Comparison of ENCODE assay signal across 8 mouse cellular contexts in genomic region chr2:158204114-158204513, GRCm38 (mm10). TPM values are rescaled to one million over a fixed set of nuclear protein-coding genes. Genes with fewer than 3 reads are reported as not detected.
DNase-seq lines count a peak whose midpoint lies in the region; ATAC-seq and TF ChIP-seq lines count a peak whose summit lies in the region.

No protein-coding gene starts in this region.

- no peak overlapping the region for H3K9ac ChIP-seq in embryonic facial prominence, embryonic 14.5 days (ENCODE audit: low read depth, low read length)

- H3K27me3 ChIP-seq in embryonic facial prominence, embryonic 14.5 days (replicated peaks; ENCODE audit: control insufficient read depth, insufficient read depth, low read length) = no peaks in the 10 kb centered on the region

- peaks cover 6% of the 10 kb centered on the region; the same call in 1 of the 2 replicates for H3K36me3 ChIP-seq in embryonic facial prominence, embryonic 14.5 days (ENCODE audit: control insufficient read depth, insufficient read depth, low read length)

- peak; percentile 96 for TF ChIP-seq CTCF in bone marrow, adult 2 months (IDR thresholded peaks at IDR 0.05; ENCODE audit: control insufficient read depth, insufficient read depth, low read length)

- peak; percentile 71 for DNase-seq in ES-CJ7 (ENCODE audit: low read depth, low spot score)
- DNase-seq in embryonic facial prominence, embryonic 14.5 days (ENCODE audit: low spot score) = peak; percentile 68
- peak; percentile 35 for DNase-seq in heart, postnatal 25 days (ENCODE audit: low spot score)
- DNase-seq in layer of hippocampus, adult 9-10 months (ENCODE audit: low spot score) = peak; percentile 29
- DNase-seq in lung, postnatal 36 days = peak; percentile 85
- peak; percentile 74 to 88 for DNase-seq in right cerebral cortex, postnatal 10 days (ENCODE audit: low spot score in 2 of 2)
- DNase-seq in urinary bladder, postnatal 10 days (ENCODE audit: low spot score) = peak; percentile 66

- H3K27ac ChIP-seq in bone marrow, adult 2 months (ENCODE audit: control insufficient read depth, insufficient read depth, low read depth, low read length, poor library complexity) = no peak overlapping the region
- H3K27ac ChIP-seq in embryonic facial prominence, embryonic 14.5 days (replicated peaks; ENCODE audit: low read depth, low read length) = no peak overlapping the region

- no peak for TF ChIP-seq POLR2A in bone marrow, adult 2 months (IDR thresholded peaks at IDR 0.05; ENCODE audit: borderline replicate concordance, control insufficient read depth, low read depth, low read length)

- no peak for ATAC-seq in embryonic facial prominence, embryonic 14.5 days (ENCODE audit: low read depth)

- H3K9me3 ChIP-seq in embryonic facial prominence, embryonic 14.5 days (ENCODE audit: control insufficient read depth, low read length) = no peaks in the 10 kb centered on the region

- no peaks in the 10 kb centered on the region; the same call in 1 of the 2 replicates for H3K4me1 ChIP-seq in bone marrow, adult 2 months (ENCODE audit: control insufficient read depth, insufficient read depth, low read length)
- no peaks in the 10 kb centered on the region for H3K4me1 ChIP-seq in embryonic facial prominence, embryonic 14.5 days (ENCODE audit: control insufficient read depth, insufficient read depth, low read length)

- no peak overlapping the region for H3K4me2 ChIP-seq in embryonic facial prominence, embryonic 14.5 days (ENCODE audit: low read depth, low read length)

- intact Hi-C loops in heart, postnatal 25 days (cut with DNase I) = loop anchor here (1.0 to 5.0 kb wide), 4 partner anchors 97 to 597 kb away; no protein-coding TSS in a partner anchor

- 10% methylated on average over 7 of the region's 7 CpGs for WGBS in bone marrow, adult 2 months
- WGBS in embryonic facial prominence, embryonic 14.5 days = 8% methylated on average over 7 of the region's 7 CpGs

- no peak overlapping the region for H3K4me3 ChIP-seq in bone marrow, adult 2 months (replicated peaks; ENCODE audit: control insufficient read depth, low read depth, low read length)
- H3K4me3 ChIP-seq in embryonic facial prominence, embryonic 14.5 days (ENCODE audit: low read depth, low read length) = no peak overlapping the region

RNA-seq across cellular contexts. Expression of gene D630003M21Rik, which starts 24.9 kb away (rescaled TPM):
- 0.23 and 0.35 TPM in 2 replicates for polyA plus RNA-seq in bone marrow, adult 2 months (2011; ENCODE audit: insufficient read depth, insufficient read length, low replicate concordance, missing spikeins)
- polyA plus RNA-seq in embryonic facial prominence, embryonic 14.5 days (2014; fragmentation: Nextera tagmentation; extraction: Ambion mirVana) = 5.4 and 6.8 TPM in 2 replicates
- total RNA-seq in heart, postnatal 25 days (2021) = 1 to 10 TPM; 6.3 to 8.0 TPM

RNA-seq across cellular contexts. Expression of gene Bpi, which starts 53.8 kb away (rescaled TPM):
- polyA plus RNA-seq in bone marrow, adult 2 months (2011; ENCODE audit: insufficient read depth, insufficient read length, low replicate concordance, missing spikeins) = not detected in 2 replicates
- not detected in 2 replicates for polyA plus RNA-seq in embryonic facial prominence, embryonic 14.5 days (2014; fragmentation: Nextera tagmentation; extraction: Ambion mirVana)
- total RNA-seq in heart, postnatal 25 days (2021) = not detected

RNA-seq across cellular contexts. Expression of gene Tgm2, which starts 57.9 kb away (rescaled TPM):
- polyA plus RNA-seq in bone marrow, adult 2 months (2011; ENCODE audit: insufficient read depth, insufficient read length, low replicate concordance, missing spikeins) = 13.9 and 19.0 TPM in 2 replicates
- 18.8 and 19.9 TPM in 2 replicates for polyA plus RNA-seq in embryonic facial prominence, embryonic 14.5 days (2014; fragmentation: Nextera tagmentation; extraction: Ambion mirVana)
- 100 to 1,000 TPM; 238 to 253 TPM for total RNA-seq in heart, postnatal 25 days (2021)

Comparison
In these comparisons a context has a peak if more than half of its experiments do, and no peak if none do; other contexts are left out.
1. DNase-seq: peak in every context shown above with its lines; median percentile 85 in lung, postnatal 36 days; 81 in right cerebral cortex, postnatal 10 days; 71 in ES-CJ7; 68 in embryonic facial prominence, embryonic 14.5 days; 66 in urinary bladder, postnatal 10 days; 35 in heart, postnatal 25 days; 29 in layer of hippocampus, adult 9-10 months.